Mouse (Mus musculus) macrophage (primary cell): ENCODE results near the gene Ncdn. TPM values are rescaled to one million over a fixed set of nuclear protein-coding genes. Genes with fewer than 3 reads are reported as not detected.

ENCODE experiments used
- H3K27ac ChIP-seq: fragments of 350-480 bp; formaldehyde crosslinking; 2 replicates; pipeline ENCODE4 v1.9.0; 2021
- H3K36me3 ChIP-seq: fragments of 350-480 bp; formaldehyde crosslinking; 2 replicates; pipeline ENCODE4 v1.9.0; 2021; ENCODE audit errors: inconsistent target
- H3K4me3 ChIP-seq: fragments of 350-480 bp; formaldehyde crosslinking; 2 replicates; pipeline ENCODE4 v1.9.0; 2021; ENCODE audit errors: inconsistent target
- H3K79me2 ChIP-seq: fragments of 350-480 bp; formaldehyde crosslinking; 2 replicates; pipeline ENCODE4 v1.9.0; 2021; ENCODE audit errors: inconsistent target
- WGBS: methylation state at CpG from one replicate; pipeline ENCODE4 v1.1.7; 2026; ENCODE audit warnings: inconsistent platforms; ENCODE audit not compliant: missing documents; 5-methylcytosine and 5-hydroxymethylcytosine counted together
- polyA plus RNA-seq: library from polyadenylated mRNA; stranded (reverse); fragments of 250-400 nt; gene quantifications from 3 replicates; pipeline ENCODE4 v1.2.4, GENCODE M21; 2018; ENCODE audit warnings: inconsistent platforms
- total RNA-seq, 78 experiments: library from RNA; depleted of rRNA; stranded (reverse); fragments of 250-400 nt; gene quantifications; 1 replicate in 9 of 78; 2 replicates in 24 of 78; 3 replicates in 43 of 78; 4 replicates in 2 of 78; pipeline ENCODE4 v1.2.4; 2018; ENCODE audit warnings: inconsistent platforms in 56 of 78

Ncdn gene
- total RNA-seq (2018; cell fraction: chromatin; rRNA removed) = 10 to 100 TPM in 8 of 26 experiments, 1 to 10 TPM in 18; 4.2 to 12.2 (median 6.8) TPM
- total RNA-seq (2018; cell fraction: cytosol; rRNA removed) = 10 to 100 TPM; 10.8 to 20.8 (median 16.5) TPM
- total RNA-seq (2018; cell fraction: nucleus; rRNA removed) = 10 to 100 TPM in 21 of 26 experiments, 1 to 10 TPM in 5; 6.0 to 21.7 (median 13.1) TPM
- 9.4 to 21.9 TPM (median 12.3 TPM) in 3 replicates for polyA plus RNA-seq

DNA sequence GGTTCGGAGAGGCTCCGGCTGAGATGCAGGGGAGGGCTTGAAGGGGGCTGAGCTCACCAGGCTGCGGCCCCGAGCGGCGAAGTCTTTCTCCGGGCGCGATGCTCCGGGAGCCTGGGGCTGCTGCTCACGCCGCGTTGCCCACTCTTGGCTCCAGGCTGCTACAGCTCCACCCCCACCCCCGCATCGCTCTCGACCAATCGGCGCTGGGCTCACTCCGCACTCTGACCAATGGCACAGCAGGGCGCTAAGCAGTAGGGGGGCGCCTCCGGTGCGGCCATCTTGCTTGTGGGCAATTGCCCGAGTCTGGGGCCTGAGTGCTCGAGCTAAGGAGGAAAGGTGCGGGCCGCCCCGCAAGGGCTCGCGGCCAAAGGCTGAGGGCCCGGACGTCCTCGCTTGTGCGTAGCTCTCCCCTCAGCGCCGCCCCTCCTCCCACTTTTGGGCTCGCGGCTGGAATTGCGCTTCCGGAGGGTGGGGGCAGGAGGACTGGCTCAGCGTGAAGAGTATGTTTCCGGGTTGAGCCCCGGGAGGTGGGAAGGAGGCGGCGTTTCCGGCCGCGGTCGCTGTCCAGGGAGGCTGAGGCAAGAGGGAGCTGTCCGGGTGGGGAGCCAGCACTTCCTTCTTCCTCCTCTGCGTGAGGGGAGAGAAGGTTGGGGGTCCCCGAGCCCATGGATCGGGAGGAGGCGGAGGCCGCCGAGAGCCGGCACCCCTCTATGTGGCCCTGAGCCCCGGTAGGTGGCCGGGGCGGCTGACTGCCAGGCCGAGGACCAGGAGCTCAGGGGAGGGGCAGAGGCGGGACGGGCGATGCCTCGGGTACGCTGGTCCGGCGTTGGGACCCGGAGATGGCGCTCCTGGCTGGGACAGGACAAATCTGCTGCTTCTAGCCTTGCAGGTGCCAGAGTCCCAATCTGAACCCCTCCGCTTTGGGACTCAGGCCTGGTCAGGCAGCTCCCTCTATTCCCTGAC is at the start of gene Ncdn, which contains the start of gene AU040320:
Ncdn (minus strand) TSS at position 171 of the 963 bp plus-strand sequence.
AU040320 (plus strand) TSS at position 277 of the 963 bp plus-strand sequence.
- WGBS = under 1% methylated on average over 66 of the region's 71 CpGs
- Histone ChIP-seq H3K79me2 (peaks cover 23% of the 10 kb centered on the region; the same call in 1 of the 2 replicates), H3K4me3 (peak within 1 kb of the TSS; percentile 90), H3K36me3 (peaks cover 5% of the 10 kb centered on the region; the same call in 1 of the 2 replicates), H3K27ac (peak within 1 kb of the TSS; percentile 62)

GRCm38 (mm10) chr4:126802174-126802573 is 48.9 kb upstream of the Ncdn start:
- 93% methylated on average over 8 of the region's 8 CpGs for WGBS
- Histone ChIP-seq H3K27ac (no peak overlapping the region), H3K79me2 (no peaks in the 10 kb centered on the region), H3K4me3 (no peak overlapping the region), H3K36me3 (peaks cover 8% of the 10 kb centered on the region; the same call in 1 of the 2 replicates)

DNA sequence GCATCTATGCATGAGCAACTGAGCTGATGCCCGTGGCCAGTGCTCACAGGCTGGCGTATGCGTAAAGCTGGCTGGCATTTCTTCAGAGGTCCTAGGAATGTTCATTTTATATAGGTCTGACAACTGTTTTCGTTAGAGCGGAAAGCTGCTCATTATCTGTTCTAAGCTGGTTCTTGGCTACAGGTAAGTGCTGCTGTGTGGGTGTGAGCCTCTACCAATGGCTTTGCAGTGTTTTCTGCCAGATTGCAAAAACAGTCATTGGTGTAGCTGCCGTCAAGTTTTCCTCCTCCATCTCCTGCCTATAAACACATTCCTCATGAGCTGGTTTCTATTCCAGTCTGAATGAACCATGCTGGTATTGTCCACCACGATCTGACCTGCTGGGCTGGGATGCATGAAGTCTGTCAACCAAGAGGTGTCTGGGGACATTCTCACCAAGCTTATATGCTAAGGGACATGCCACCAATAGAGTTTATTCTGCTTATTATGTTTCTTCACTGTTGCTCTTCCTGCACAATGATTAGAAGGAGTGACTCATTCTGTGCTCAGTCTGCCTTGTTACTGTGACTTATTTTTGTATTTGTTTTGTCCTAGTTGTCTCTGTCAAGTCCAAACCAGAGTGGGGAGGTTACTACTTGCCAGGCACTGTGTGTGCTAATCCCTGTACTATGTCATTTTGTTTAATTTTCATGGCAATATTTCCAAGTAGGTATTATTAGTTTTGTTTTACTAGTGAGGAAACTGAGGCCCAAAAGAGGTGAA is 39.3 kb upstream of the Ncdn start:
- H3K36me3 ChIP-seq = peaks cover 24% of the 10 kb centered on the region; the same call in 1 of the 2 replicates
- H3K4me3 ChIP-seq = no peak overlapping the region
- WGBS = 97% methylated on average over 7 of the region's 7 CpGs
- H3K79me2 ChIP-seq = no peaks in the 10 kb centered on the region
- no peak overlapping the region for H3K27ac ChIP-seq

DNA sequence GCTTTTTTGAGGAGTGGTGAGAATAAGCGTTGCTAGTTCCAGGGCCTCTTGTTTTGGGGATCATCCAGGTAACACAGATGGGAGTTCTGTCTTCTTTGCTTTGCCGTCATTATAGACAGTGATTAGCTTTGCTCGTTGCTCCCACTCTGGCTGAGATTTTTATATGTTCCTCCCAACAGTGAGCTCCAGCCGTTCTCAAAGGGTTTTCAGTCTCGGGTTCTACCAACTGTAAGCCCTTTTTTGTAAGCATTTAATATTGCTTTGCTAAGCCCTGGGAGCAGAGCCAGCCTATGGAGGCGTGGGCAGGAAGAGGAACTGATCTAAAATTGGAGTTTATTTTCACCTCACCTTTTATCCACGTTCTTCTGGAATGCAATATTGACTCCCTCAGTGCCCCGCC is 29.8 kb upstream of the Ncdn start:
- Histone ChIP-seq H3K27ac (no peak overlapping the region), H3K4me3 (no peak overlapping the region), H3K36me3 (no peaks in the 10 kb centered on the region), H3K79me2 (no peaks in the 10 kb centered on the region)
- WGBS = 82% methylated on average over 8 of the region's 8 CpGs

DNA sequence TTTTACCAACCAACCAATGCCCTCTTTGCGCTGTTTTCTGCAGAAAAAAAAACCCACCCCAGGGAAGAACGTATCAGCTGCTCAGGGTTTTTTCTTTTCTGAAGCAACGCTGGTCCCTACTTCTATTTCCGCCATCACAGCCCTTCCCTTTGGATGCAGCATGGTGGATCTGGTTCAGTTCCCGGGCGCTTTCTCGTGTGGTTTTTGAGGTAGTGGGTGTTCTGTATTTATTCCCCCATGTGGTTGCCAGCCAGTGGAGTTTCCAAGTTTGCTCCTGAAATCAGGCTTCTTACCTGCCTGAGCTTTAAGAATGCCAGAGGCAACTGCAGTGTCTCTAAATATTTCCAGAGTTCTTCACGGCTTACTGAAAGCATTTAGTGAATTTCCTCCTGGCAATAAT is 29.3 kb upstream of the Ncdn start:
- WGBS = 94% methylated on average over 8 of the region's 8 CpGs
- no peaks in the 10 kb centered on the region for H3K79me2 ChIP-seq
- no peaks in the 10 kb centered on the region for H3K36me3 ChIP-seq
- H3K4me3 ChIP-seq = no peak overlapping the region
- H3K27ac ChIP-seq = no peak overlapping the region

GRCm38 (mm10) chr4:126781871-126782270 is 28.6 kb upstream of the Ncdn start:
- no peaks in the 10 kb centered on the region for H3K79me2 ChIP-seq
- H3K27ac ChIP-seq = no peak overlapping the region
- H3K4me3 ChIP-seq = no peak overlapping the region
- no peaks in the 10 kb centered on the region for H3K36me3 ChIP-seq
- WGBS = 94% methylated on average over 3 of the region's 3 CpGs

DNA sequence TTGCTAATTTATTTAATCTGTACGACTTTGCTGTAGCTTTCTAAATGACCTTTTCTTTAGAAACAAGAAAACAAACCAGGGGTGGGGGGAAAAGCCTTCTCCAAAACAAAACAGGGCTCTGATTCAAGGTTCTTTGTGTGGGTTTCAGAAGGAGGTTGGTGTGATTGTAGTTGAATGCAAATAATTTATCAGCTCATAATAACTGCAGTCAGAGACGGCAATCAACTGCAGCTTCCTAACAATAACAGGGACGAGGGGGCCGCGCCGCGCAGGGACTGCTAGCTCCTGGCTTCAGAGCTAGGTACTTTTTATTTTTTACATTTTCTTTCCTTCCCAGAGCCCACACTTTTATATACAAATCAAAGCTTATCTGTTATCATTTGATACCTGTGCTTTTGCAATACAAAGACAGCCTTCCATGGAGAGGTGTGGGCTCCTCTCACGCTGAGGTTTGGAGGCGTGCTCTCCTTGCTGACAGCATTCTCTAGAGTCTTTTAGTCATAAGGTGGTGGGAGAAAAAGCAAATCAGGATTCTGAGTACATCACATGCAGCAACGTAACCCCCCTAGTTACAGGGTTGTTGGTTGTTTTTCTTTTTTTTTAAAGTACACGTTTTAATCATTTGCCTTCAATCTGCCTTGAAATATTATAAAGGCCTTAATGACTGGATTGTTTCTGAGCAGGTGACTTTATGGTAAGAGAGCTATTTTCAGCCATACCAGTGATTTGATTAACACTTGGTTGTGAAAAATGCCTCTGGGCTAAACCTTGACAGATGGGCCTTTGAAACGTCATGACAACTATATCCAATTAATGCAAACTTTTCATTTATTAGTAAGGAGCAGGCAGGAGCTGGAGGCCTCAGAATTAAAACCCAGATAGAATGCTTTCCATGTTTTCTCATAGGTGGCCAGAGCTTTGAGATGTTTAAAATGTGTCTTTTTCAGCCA is 26.9 kb upstream of the Ncdn start:
- no peaks in the 10 kb centered on the region for H3K36me3 ChIP-seq
- H3K79me2 ChIP-seq = no peaks in the 10 kb centered on the region
- no peak overlapping the region for H3K27ac ChIP-seq
- no peak overlapping the region for H3K4me3 ChIP-seq
- 98% methylated on average over 11 of the region's 12 CpGs for WGBS

GRCm38 (mm10) chr4:126779148-126779581 is 25.9 kb upstream of the Ncdn start:
- WGBS = 83% methylated on average over 8 of the region's 8 CpGs
- Histone ChIP-seq H3K79me2 (no peaks in the 10 kb centered on the region), H3K27ac (no peak overlapping the region), H3K36me3 (no peaks in the 10 kb centered on the region), H3K4me3 (no peak overlapping the region)

GRCm38 (mm10) chr4:126775182-126775581 is 21.9 kb upstream of the Ncdn start:
- WGBS = 100% methylated on average over 1 of the region's 1 CpGs

DNA sequence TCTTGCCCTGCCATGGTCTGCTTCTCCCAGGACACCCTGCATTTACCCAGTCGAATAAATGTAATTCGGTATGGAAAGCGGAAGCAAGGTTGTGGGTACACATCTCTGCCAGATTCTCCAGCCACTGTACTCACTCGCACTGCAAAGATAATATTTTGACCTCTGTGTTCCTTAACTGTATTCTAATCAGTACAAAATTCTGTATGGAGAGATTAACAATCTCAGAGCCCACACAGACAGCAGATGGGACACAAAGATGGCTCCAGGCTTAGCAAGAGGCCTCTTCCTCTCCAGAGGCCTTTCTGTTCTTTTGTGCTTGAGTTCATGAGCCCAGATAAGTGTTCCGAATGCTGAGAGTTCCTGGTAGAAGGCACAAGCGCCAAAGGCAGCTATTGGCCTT is 20.6 kb upstream of the Ncdn start:
- H3K36me3 ChIP-seq = no peaks in the 10 kb centered on the region
- 96% methylated on average over 6 of the region's 6 CpGs for WGBS
- no peak overlapping the region for H3K4me3 ChIP-seq
- H3K79me2 ChIP-seq = no peaks in the 10 kb centered on the region
- no peak overlapping the region for H3K27ac ChIP-seq

More at GRCm38 (mm10) chr4:126775182-126775581, 21.9 kb upstream of the Ncdn start:
- no peaks in the 10 kb centered on the region for H3K36me3 ChIP-seq
- H3K27ac ChIP-seq = no peak overlapping the region
- H3K4me3 ChIP-seq = no peak overlapping the region
- H3K79me2 ChIP-seq = no peaks in the 10 kb centered on the region

GRCm38 (mm10) chr4:126770831-126771230 is 17.6 kb upstream of the Ncdn start:
- H3K27ac ChIP-seq = no peak overlapping the region
- no peaks in the 10 kb centered on the region for H3K36me3 ChIP-seq
- H3K4me3 ChIP-seq = no peak overlapping the region
- no peaks in the 10 kb centered on the region for H3K79me2 ChIP-seq
- WGBS = 30% methylated on average over 4 of the region's 4 CpGs

GRCm38 (mm10) chr4:126769800-126770563 is 16.7 kb upstream of the Ncdn start:
- 95% methylated on average over 9 of the region's 9 CpGs for WGBS
- Histone ChIP-seq H3K27ac (no peak overlapping the region), H3K79me2 (no peaks in the 10 kb centered on the region), H3K36me3 (no peaks in the 10 kb centered on the region), H3K4me3 (no peak overlapping the region)

GRCm38 (mm10) chr4:126763483-126763882 is 10.2 kb upstream of the Ncdn start:
- peaks cover 32% of the 10 kb centered on the region for H3K36me3 ChIP-seq
- 88% methylated on average over 2 of the region's 2 CpGs for WGBS

More at GRCm38 (mm10) chr4:126763483-126763882, 10.2 kb upstream of the Ncdn start:
- H3K79me2 ChIP-seq = no peaks in the 10 kb centered on the region
- no peak overlapping the region for H3K27ac ChIP-seq
- no peak overlapping the region for H3K4me3 ChIP-seq
